Mouse (Mus musculus): ENCODE measurements around the gene Dll4.

GRCm38 (mm10) chr2:119329123-119329817, 3.7 kb downstream of the Dll4 start:
- TF ChIP-seq POLR2A (IDR thresholded peaks at IDR 0.05; ENCODE audit: low read depth, low read length) = no peak
- no peak for TF ChIP-seq CTCF (conservative IDR thresholded peaks at IDR 0.05; ENCODE audit: insufficient read depth, insufficient read length, low read depth, low read length)
